Mouse (Mus musculus) monocyte, adult 5-6 weeks (primary cell): ENCODE measurements at regions not wholly inside any gene's neighbourhood (a gene's known extent, or its start where the extent isn't known, plus 50 kb on each side); places are given as distances from the start of the nearest gene placed in this dataset.

ENCODE experiments used
- ATAC-seq: fragments of 153-309, 156-312 bp; replicated peaks from 2 replicates; pipeline ENCODE4 v1.8.0; 2017; ENCODE audit warnings: mild to moderate bottlenecking; ENCODE audit not compliant: low TSS enrichment, insufficient number of reproducible peaks, severe bottlenecking, poor library complexity, low FRiP score

DNA sequence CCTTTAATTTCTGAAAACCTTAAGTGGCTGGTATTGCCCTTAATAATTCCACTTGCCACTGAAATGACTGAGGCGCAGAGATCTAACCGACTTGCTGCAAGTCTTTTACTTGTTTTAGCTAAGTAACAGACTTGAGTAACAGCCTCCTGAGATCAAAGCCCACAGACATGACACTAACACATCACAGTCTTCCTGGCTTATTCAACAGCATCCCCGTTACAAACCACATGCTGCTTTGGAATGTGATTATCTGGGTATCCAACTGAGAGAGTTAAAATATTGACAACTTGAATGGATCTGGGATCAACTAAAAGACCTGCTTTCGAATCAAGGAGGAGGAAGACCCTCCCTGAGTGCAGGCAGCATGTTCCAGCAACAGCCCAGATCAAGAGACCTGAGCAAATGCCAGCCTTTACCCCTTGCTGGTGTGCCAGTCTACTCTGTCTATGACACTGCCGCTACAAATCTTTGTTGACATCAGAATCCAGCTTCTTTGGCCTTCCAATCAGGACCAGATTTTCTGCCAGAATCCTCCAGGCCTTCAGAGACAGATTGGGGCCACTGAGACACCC is 258.7 kb upstream of the Fermt1 start:
- ATAC-seq: no peak

GRCm38 (mm10) chr2:133208498-133208897 is 262.8 kb upstream of the Fermt1 start:
- ATAC-seq: no peak

GRCm38 (mm10) chr2:133221762-133222556 is 276.3 kb upstream of the Fermt1 start:
- no peak for ATAC-seq

DNA sequence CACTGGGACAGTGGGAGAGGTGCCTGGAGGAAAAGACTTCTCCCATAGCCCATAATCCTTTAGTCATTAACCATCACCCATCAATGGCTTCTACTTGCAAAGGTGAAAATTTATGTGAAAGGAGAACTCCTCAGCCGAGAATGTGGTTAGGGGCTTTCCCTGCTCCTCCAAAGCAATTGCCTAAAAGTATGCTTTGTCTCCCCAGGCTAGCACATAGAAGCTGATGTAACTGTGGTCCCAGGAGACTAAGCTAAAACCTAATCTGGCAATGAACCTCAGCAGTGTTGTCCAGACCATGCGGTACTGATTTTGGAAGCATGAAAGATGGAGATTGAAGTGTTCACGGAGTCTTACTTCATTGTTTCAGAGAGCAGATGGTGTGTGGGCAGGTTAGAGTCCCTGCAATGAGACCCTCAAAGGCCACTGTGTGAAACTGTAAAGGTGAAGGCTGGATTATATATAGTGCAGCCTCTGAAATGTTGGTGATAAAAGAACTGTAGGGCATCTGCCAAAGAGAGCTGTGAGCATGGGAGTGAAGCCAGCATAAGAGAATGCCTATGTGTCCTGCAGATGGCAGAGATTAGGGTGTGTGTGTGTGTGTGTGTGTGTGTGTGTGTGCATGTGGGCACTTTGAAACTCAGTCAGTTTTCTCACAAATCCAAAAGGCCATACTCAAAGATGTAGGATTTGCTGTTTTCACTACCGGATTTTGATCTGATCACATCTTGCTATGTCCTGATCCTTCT is 289.6 kb upstream of the Fermt1 start:
- ATAC-seq: no peak

DNA sequence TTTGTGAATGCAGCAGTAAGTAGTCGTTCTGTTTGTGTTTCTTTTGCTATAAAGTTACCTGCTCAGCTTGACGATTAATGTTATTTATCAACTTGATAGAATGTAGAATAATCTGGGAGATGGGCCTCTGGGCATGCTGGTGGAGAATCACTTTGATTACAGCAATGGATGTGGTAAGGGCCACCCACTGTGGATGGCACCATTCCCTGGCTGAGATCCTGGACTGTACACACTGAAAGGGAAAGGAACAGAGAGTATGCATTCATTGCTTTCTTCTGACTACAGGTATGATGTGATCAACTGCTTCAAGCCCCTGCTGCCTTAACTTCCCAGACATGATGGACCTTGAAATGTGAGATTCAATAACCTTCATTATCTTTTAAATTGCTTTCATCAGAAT is 299.8 kb upstream of the Bmp2 start:
- ATAC-seq: no peak

GRCm38 (mm10) chr2:133274424-133274823 is 277.5 kb upstream of the Bmp2 start:
- ATAC-seq: no peak

DNA sequence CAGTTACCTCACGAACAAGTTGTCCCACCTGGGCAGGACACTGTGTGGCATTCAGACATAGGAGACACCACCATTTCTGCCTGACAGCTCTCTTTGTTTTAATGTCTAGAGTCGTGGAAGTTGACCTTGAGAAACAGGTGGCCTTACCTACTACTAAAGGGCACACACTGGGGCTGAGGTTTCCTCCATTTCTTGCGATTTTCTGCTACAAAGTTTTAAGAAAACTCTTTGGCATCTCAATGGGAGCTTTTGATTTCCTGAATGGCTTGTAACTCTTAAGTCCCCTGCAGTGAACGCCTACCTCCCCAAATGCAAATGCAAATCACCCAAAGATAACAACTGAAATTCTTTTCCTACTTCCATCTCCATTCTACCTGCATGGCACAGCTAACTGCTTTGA is 273.4 kb upstream of the Bmp2 start:
- no peak for ATAC-seq

DNA sequence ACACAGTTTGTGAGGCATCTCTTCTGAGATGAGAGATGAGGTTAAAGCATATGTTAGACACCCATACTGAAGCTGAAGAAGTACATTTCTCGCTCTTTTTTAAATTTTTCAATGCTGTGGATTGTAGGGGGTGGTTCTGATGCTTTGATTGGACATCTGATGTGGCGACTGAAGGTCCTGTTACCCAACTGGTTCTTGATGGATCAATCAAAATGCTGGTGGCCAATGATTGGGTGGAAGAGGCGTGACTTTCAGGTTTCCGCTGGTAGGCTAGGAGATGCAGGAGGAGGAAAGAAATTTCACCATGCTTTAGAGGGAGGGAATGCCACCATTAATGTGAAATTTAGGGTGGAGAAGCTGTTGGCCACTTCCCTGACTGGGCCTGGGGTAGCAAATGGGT is 272.7 kb upstream of the Bmp2 start:
- no peak for ATAC-seq

GRCm38 (mm10) chr2:133282692-133283091 is 269.3 kb upstream of the Bmp2 start:
- no peak for ATAC-seq

DNA sequence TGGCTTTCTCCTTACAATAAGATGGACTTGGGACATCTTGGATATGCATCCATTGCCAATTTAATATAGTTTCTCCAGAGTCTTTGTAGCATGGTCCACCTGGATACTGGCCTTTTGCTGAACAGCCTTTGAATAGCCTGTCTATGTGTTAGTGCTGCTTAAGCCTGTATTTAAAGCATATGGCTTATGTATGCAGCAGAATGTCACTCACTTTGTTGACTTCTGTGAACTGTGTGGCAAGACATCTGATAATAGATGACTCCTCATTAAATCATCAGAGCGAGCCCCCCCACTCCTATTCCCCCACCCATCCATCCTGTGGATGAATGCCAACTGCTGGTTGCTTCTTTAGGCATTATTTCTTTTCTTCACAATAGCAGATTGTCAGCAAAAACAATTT is 268.2 kb upstream of the Bmp2 start:
- no peak for ATAC-seq

GRCm38 (mm10) chr2:133294136-133294535 is 257.8 kb upstream of the Bmp2 start:
- ATAC-seq: no peak

- no peak for ATAC-seq
Measured at GRCm38 (mm10) chr2:133305936-133306335, 246.0 kb upstream of the Bmp2 start.

DNA sequence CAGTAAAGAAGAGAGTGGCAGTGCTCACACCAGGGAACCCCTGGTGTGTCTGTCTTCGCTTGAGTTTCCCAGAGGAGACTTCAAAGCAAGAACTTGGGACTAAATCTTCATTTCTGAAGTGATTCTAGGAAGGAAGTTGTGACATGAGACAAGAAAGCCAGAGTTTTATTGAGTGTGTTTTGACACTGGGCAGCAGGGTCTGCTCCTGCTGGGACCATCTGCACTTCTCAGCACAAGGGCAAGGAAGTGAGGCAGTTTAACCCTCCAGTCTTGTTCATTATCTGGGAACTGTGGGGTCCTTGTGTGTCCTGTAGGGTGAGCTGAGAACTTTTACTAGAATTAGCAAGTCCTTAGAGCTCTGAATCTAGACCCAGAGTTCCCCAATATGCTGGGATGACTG is 241.0 kb upstream of the Bmp2 start:
- no peak for ATAC-seq

DNA sequence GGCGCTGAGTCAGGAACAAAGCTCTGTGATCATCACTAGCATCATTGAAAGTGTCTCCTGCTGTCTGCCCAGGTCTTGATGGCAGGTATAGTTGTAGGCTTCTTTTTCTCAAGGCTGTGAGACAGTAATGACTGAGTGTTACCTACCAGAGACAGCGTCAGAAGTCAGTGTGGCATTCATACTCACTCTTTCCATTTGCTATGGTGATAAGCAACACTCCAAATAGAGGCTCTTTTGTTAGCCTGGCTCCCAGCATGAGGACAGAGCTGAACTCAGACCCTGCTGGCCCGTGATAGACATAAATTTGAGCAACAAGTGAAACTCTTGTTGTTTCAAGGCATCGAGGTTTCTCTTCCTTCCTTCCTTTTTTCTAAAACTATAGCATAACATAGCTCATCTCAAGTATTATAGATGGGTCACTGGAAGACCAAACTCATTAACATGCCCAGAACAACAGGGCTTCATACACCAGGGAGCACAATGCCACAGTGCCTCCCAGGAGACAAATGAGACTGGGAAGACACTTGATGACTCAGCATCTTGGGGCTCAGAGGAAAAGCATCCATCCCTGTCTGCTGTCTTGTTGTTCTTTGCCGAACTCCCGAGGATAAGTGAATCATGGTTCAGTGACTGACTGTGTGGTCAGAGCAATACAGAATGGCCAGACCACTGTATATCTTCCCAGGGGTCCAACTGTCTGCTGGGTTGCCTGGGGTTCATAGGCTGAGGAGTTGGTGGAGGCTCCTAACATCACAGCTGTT is 225.5 kb upstream of the Bmp2 start:
- no peak for ATAC-seq

DNA sequence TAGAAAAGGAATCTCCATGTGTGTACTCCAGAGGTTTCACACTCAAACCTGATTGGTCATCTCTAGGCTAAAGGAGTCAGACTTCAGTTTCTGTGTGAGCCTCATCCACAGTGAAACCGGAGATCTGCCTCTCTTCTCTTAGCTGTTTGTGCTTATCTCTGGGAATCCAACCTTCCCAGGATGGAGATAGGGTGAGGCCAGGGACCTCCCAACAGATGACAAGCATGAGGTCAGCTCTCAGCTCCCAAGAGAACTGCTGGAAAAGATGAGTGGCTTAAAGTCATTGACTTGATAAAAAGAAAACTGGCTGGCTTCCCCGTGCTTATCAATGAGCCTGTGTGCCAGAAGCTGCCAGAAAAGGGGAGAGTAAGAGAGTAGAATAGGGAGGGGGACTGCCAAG is 224.3 kb upstream of the Bmp2 start:
- no peak for ATAC-seq

DNA sequence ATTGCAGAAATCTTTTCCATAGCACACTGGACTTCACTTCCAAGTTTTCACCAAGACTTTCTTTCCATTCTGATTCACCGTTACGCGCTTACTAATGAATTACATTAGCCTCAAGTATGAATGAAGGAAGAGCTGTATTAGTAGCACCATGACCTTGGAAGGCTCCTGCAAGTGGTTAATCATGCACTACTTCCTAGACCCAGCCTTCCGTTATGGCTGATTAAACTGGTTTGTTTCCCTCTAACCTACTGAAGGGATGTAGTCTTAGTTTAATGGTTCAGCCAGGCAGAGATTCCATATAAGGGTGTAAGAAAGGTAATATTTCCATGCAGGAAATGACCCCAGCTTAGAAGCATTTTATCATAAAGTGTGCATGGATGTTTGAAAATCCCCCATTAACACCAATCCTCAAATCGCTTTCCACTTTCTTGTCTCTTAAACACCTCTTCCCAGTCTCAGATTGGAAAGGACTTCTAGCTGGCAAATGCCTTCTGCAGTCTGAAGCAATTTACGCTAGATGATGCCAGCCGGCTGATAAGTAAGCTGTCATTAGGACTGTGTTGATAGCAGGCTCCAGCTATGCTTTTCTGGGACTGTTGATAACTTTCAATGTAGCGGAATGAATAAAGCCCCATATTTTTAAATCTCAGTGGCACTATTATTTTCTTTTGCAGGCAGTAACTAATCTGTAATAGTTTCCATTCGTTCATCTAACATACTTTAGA is 215.6 kb upstream of the Bmp2 start:
- no peak for ATAC-seq

GRCm38 (mm10) chr2:133338150-133338549 is 213.8 kb upstream of the Bmp2 start:
- no peak for ATAC-seq

GRCm38 (mm10) chr2:133341352-133341751 is 210.6 kb upstream of the Bmp2 start:
- no peak for ATAC-seq
